Mouse (Mus musculus) G1E (cell line): Measurements from ENCODE around the gene Adgrl4.

Source experiments
- CTCF ChIP-seq: IDR thresholded peaks from 2 replicates; pipeline ENCODE4 v1.5.1; 2012; ENCODE audit warnings: low read depth, low read length, inconsistent platforms, mixed read lengths
- GATA1 ChIP-seq: IDR thresholded peaks from 2 replicates; pipeline ENCODE4 v1.6.1; 2012; ENCODE audit warnings: borderline replicate concordance, low read length, inconsistent platforms, mixed read lengths

DNA sequence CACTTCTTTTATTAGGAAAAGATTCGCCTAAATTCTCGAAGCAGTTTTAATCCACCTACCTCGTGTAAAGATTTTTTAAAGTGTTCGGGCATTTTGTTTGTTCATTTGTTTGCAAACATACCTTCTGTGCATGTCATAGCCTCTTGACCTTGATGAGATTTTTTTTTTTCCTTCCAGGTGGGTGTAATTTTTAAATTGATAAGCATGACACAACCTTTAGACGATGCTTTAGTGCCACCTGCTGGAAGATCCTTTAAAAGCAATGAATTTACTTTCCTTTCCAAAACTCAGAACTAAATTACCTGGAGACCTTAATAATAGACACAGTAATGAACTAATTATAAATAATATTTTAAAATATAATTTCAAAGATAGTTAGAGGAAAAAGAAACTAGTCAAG is 128.9 kb downstream of the Adgrl4 start:
- TF ChIP-seq CTCF (no peak), GATA1 (no peak)
